Mouse (Mus musculus) hematopoietic stem cell, adult 5-6 weeks (primary cell): ENCODE results near the gene Pcdh9. TPM values are rescaled to one million over a fixed set of nuclear protein-coding genes. Genes with fewer than 3 reads are reported as not detected.

ENCODE experiments used
- ATAC-seq, 2 experiments: fragments of 125-278 bp in 1 of 2; replicated peaks in 1 of 2; 2 replicates each; pipeline ENCODE4 v1.8.0; 2016 to 2017; ENCODE audit warnings: inconsistent platforms in 2 of 2, mild to moderate bottlenecking in 2 of 2, moderate number of reproducible peaks in 2 of 2, low read depth in 1 of 2, moderate TSS enrichment in 1 of 2; ENCODE audit not compliant: low FRiP score in 2 of 2, poor library complexity in 2 of 2, severe bottlenecking in 2 of 2, insufficient read depth in 1 of 2, low TSS enrichment in 1 of 2
- total RNA-seq: library from RNA; stranded (forward); fragments of 172-1452, 232-1000 nt; gene quantifications from 2 replicates; pipeline ENCODE4 v1.2.3, GENCODE M21; 2017

Pcdh9 gene
- total RNA-seq, 1 experiment from 2014 or later = not detected

DNA sequence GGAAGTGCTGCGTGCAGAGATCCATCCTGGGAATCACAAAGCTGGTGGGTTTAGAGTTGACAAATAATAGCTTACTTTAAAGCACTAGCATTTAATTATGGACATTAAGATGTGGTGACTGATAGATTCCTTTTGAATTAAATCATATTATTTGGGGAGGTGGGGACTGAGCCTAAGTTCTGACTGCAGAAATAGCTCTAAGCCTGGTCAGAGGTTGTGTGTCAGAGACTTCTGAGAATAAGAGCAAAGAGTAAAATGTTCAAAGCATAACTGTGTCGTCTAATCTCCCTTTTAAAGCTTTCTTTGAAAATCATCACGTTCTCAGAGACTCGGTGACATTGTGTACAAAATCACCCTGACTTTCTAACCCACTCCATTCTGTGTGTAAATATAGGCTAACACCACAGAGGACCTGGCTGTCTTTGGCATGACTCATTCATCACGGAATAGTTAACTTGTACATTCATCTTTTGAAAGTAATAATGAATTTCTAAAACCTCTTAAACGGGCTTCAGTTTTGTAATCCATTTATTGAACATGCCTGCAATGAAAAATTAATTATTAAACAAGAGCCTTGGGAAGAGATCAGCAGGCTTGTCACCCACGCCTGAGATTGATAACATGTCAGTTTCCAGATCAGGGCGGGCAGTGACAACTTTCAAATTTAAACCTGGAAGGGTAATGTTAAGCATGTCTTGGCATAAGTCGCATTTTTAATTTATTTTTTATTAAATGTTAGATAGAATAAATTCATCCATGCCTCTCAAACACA lies 236.3 kb downstream of the Pcdh9 start:
- no peak for ATAC-seq

DNA sequence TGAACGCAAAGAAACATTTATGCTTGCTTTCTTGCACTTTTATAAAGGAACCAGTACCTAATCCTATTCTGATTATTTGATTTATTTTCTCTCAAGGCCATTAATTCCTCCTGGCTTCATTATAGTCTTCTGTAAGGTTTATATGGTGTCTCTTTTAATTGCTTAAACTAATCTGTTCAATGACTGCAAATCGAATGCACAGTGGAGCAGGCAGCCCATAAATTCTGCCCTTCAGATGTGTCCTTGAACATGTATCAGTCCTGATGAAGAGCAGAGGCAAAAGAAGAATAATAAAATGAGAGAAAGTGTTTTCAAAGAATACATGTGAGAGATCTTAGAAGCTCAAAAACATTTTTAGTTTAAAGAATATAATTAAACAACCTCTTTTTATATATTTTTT lies 263.2 kb downstream of the Pcdh9 start:
- no peak for ATAC-seq

DNA sequence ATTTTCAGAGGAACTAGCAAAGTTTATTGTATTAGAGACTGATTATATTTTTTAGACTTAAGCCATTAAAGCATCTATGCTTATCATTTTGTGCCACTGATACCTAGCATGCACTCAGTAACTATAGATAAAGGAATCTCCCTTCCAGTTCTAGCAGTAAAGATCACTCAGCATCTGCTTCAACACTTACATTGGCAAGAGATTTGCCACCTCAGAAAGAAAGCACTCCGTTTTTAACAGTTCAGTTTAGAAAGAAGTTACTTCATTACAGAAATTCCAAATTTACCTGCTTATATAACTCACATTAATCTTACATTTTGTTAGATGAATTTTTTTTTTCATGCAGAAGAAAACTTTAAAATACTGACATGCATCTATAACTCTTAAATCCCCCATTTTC lies 266.3 kb downstream of the Pcdh9 start:
- no peak for ATAC-seq

DNA sequence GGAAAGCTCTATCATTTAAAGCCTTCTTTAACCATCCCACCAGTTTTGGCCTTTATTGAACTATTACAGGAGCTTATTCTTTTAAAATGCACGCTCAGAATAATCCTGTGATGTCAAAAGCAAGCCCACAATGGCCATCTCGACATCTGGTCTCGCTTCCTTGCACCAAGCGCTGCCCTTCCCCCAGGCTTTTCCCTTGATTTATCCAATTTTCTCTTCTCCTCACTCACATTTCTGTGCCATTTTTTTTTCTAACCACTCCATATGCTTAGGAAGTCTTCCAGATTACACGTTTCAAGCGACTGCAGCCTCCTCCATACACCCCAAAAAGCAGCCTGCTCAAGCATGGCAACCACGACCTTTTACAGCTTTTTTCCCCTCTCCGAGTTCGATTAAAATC lies 269.3 kb downstream of the Pcdh9 start:
- ATAC-seq = no peak

DNA sequence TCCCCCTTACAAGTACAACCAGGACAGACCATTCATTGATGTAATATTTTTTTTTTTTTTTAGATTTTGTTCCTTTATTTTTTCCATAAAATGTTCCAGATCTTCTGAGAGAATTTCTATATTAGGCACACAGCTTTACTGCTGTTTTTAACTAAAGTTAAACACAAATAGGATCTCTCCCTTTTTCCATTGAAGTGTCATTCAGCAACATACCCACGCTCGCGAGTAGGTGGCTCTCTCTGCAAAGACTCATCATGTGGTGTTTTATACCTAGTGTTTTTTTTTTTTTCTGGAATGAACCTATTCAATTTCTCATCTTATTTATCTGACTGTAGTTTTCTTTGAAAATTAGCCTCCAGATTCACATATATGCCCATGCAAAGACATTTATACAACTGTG lies 282.9 kb downstream of the Pcdh9 start:
- ATAC-seq = no peak

DNA sequence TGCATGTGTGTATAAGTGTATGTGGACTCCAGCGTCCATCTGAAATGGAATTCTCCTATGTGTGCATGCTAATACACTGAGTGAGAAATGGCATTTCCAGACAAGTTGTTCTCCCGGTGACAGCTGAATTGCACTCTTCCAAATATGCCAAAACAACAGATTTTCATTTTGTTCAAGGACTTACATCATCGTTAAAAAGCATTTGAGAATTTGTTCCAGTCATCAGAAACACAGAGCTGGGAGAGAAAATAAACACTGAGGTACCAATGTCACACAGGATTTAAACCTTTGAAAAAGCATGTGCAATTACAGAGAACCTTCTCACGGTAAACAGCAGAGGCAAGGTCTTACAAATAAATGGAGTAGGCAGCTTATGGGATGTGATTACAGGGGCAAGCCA lies 290.5 kb downstream of the Pcdh9 start:
- no peak for ATAC-seq

DNA sequence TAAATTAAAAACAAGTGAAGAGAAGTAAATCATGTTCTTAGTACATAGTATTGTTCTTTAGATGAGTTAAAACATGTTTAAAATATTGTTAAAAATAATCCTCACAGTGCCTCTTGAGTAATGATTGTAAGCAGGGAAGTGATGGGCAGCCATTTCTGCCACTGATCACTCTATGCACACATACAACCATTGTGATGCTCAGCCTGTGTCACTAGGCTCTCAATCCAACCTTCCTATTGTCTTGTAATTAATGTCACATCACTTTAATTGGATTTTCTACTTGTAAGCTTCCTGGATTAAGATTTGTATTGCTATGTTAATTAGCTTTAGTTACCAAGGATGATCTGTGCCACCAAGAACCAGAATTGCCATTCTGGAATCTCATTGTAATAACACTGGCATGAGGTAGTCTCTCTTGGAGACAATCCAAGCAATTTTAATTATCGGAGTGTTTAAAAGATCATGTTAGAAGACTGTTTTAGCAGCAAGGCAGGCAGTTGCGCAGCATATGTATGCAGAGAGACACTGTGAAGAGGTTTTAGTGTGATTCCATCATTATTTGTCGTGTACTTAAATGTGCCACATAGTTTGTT lies 305.0 kb downstream of the Pcdh9 start:
- ATAC-seq = no peak

DNA sequence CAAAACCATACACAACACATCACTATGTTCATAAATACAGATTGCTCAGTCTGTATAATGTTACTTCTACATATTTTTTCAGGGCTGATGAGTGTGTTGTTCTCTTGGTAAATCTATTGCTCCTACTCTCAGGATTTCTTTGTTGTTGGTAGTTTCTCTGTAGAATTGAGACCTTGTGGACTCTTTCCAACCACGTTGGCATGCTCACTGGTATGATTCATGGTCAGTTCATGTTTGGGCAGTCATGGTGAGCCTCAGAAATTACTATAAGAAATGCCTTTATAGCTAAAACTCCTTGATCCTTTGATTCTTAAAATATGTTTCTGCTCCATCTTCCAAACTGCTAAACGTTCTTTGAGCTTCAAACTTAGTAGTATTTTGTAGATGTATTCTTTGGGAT lies 326.1 kb downstream of the Pcdh9 start:
- ATAC-seq = no peak

DNA sequence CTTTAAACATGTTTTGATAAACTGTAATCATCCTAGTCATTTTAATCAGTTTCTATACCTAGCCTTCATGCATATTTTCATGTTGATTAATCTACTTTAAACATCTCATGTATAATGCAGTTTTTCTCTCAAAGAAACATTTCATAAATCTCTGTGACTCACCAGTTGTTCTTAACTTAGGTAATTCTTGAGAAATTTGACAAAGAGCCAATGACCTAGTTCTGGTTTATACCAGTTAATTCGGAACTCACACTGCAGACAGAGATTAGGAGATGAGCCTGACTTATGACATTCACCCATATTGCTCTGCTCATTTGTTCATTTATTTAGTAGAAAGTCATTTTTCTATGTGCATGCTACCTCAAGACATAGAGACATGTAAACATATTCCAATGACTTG lies 328.9 kb downstream of the Pcdh9 start:
- no peak for ATAC-seq

DNA sequence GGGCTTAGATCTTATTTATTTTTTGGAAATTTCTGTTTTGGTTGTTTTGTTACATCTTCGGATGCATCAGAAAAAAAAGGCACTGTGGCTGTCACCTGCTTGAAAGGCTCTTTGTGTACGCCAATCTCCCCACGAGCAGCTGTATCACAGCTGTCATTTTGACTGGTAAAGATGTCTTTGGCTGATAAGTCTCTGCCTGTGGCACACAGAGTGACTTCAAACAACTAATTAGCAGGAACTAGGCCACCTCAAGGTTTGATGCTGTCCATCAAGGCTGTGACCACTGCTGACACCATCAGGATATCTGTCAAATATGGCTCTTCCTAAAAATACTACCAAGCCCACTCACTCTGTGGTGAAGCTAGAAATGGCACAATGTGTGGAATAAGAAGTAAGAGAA lies 336.7 kb downstream of the Pcdh9 start:
- no peak for ATAC-seq

DNA sequence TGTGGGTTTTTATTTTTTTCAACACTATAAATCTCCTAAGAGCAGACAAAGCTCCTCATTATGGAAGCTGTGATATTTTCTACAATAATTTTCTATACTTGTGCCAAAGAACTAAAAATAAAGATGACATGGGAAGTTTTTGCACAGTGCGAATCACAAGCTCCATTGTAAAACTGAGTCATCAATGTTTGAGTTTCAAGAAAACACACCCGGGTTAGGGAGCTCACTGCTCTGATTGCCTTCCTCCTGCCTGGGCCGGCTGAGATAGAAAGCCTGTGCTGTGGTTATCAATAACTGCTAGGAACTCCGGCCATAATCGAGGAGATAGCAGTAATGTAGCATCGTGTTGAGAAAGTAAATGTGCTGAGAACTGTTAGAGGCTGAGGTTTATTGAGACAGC lies 344.9 kb downstream of the Pcdh9 start:
- ATAC-seq = no peak

DNA sequence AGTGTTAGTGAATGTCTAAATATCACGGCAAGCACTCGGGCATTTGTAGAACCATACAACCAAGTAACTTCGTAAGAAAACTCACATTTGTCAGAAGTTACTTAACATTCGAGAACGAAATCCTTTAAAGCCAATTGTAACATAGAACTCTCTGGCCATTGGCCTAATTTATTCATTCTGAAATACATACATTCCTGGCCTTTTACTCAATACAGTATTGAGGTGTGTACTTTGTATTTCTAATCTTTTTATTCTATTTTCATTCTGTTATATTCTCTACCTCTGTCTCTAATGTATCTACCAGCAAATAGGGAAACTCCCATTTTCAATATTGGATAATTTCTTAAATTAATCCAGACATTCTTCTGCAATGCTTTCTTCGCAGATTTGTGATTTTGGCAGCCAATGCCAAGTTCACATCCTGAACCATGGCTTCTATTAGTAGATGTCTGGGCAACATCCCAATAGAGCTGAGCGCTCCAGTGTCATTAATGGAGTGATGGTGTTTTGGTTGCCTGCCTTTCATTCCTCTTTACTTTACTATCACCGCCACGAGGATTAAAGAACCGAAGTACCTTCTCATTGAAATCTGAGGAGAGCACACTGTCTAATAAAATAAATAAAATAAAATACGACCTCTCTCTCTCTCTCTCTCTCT lies 346.4 kb downstream of the Pcdh9 start:
- no peak for ATAC-seq

DNA sequence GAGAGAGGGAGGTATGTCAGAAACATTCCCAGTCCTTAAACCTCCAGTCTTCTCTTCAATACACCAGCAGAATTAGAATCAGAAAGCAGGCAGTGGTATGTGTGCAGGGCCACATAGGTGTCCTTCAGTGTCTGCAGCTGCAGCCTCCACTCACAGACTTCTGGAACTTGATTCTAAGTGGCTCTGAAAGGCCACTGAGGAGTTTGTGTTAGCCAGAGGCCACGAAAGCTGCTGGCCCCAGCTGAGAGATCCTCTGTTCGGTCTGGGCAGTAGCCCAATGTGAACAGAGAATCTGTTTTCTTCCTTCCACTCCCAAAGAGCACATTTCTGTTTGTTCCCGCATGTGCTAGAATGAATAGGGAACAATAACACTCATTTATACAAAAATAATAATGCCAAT lies 346.9 kb downstream of the Pcdh9 start:
- ATAC-seq = no peak

DNA sequence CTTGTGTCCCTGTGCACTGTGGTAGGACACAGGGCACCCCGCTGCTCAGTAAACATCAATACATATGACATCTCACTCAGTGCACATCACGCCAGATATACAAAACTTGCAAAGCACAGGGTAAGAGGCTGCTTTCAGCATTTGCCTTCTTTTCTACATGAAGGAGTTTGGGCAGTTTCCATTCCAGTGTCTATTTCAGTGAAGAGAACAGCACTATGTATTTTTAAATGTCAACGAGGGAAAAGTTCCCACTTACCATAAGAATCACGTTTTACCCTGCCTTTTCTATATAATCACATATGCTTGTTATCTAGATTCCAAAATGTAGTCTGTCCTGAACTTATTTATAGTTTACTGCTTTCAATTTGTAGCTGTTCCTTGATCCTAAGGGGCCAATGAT lies 355.6 kb downstream of the Pcdh9 start:
- ATAC-seq = no peak

DNA sequence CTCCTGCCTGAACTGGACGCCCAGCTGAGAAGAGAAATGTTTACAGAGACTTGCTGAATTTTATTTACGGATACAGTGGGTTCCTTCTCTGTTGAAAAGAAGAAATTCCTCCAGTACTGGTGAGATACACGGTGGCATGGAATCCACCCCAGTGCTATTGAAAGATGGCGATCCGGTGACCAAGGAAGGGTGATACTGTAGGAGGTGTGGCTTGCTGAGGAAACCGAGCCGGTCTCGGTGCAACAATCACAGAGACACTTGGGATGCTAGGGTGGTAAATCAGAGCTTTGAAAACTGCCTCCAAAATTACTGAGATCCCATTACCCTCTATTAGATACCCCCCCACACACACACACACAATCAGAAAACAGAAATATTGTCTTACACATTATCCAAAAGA lies 367.0 kb downstream of the Pcdh9 start:
- no peak for ATAC-seq

DNA sequence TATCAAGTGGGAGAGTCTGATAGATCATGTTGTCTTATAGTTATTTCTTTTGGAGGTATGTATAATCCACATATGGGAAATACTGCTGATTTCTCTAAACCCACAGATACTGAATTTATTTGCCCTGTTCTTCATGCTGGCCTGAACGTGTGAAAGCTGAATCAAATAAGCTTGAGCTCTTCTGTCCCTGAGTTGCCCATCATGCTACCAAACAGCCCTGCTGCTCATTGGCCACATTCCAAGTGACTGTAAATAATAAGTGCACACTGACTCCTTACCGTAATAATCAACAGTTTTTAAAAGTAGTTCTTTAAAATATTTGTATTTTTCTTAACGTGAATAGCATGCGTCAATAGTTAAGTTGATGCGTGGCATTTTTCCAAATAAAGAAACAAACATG lies 370.3 kb downstream of the Pcdh9 start:
- ATAC-seq = no peak

DNA sequence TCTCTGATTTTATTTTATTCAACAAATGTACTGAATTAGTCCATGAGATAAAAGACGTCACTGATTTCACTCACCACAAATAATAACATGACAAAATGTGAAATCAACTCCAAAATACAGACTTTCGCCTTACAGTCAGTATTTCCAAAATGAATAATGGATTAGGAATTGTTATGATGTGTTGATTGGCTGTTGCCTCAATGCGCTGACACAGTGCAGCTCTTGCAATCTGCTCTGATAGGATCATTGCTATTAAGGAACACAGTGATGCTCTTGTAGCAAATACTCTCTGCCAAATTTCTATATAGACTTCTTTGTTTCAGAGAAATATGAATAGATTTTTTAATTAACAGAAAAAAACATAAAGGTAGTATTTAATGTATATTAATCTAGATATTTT lies 373.8 kb downstream of the Pcdh9 start:
- ATAC-seq = no peak

DNA sequence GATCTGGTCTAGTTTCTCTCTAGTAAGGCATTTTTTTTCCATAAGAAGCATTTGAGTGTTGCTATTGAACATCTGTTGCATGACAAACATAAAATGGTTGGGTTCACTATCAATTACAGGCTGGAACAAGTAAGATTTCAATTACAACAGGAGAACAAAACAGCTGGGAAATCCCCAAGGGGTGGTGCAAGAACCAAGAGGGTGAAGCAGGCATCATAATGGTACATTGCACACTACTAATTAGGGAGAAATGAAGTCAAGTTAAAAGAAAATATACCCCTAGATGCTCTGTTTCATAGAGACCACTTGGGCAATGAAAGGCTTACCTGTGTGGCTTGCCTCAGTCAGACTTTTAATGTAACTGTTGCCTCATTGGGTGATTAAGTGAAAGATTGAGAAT lies 384.4 kb downstream of the Pcdh9 start:
- ATAC-seq = no peak
